Mouse (Mus musculus): ENCODE measurements around the gene Stub1.

Gene Stub1

GRCm38 (mm10) chr17:25837076-25837410, 3.8 kb upstream of the Stub1 start, which contains the start of gene Rhbdl1:
Gene Rhbdl1 (minus strand): TSS chr17:25837295.
- DNase-seq (ENCODE audit: low spot score in 2 of 2), result peak; percentile 42 to 45

DNA sequence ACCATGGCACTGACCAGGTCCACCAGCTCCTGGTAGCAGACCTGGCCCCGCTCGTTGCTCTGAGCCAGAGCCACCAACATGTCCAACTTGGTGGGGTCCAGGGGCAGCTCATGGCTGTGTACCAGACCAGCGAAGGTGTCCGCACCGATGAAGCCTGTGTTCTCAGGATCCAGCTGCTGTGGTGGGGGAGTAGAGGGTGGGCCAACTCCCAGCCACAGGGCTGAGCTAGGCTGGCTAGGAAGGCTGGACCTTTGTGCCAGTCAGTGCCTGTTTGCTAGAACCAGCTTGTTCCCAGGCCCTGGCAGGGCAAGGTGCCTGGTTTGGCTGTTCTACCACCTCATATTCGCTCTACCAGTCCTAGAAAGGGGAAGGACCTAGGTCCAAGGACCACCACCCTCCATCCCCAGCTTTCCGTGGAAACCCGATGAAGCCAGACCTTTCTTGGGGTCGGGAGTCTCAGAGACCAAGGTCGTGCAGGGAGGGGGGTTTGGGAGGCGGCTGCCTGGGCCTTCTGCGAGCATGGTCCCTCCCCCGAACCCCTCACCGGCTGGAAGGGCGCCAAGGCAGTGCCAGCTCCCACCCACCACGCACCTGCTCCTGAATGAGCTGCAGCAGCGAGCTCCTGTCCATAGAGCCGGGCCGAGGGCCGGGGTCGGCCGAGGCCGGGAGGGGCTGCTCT, 3.3 kb upstream of the Stub1 start:
- no peak for DNase-seq (ENCODE audit: low spot score in 2 of 2)

DNA sequence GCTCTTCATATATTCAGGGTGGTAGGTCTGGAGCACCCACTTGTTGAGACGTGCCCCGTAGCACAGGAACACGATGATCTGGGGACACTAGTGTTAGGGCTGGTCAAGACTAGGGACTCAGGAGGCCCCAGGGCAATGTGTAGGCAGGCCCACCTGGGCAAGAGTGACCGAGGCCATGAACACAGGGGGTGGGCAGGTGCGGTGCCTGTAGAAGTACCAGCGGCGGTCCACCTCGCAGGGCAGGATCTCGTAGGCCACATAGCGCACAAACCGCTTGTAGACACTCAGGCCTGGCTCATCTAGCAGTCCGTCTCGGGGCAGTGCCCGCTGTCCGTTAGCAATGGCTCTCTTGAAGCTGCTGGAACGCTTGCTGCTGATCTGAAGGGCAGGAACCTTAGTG, 2.6 kb upstream of the Stub1 start:
- no peak for DNase-seq (ENCODE audit: low spot score in 2 of 2)

- no peak for DNase-seq (ENCODE audit: low spot score in 2 of 2)
These were observed 2.1 kb upstream of the Stub1 start for GRCm38 (mm10) chr17:25835301-25835700.

GRCm38 (mm10) chr17:25834595-25835222, 1.5 kb upstream of the Stub1 start:
- DNase-seq (ENCODE audit: low spot score in 2 of 2), result no peak

- DNase-seq (ENCODE audit: low spot score in 2 of 2), result no peak
These were observed 874 bp upstream of the Stub1 start for GRCm38 (mm10) chr17:25833961-25834594.

- DNase-seq (ENCODE audit: low spot score in 2 of 2), result peak; percentile 98 to 99
These were observed 541 bp downstream of the Stub1 start for GRCm38 (mm10) chr17:25832436-25833290.

- DNase-seq (ENCODE audit: low spot score in 2 of 2), result no peak
These were observed 1.5 kb downstream of the Stub1 start for GRCm38 (mm10) chr17:25831451-25832281.

- no peak for DNase-seq (ENCODE audit: low spot score in 2 of 2)
These were observed 2.3 kb downstream of the Stub1 start for GRCm38 (mm10) chr17:25830806-25831431.

GRCm38 (mm10) chr17:25830200-25830753, 2.9 kb downstream of the Stub1 start:
- DNase-seq (ENCODE audit: low spot score in 2 of 2), result no peak

- DNase-seq (ENCODE audit: low spot score in 2 of 2), result no peak
These were observed 3.6 kb downstream of the Stub1 start for GRCm38 (mm10) chr17:25829558-25830017.

DNA sequence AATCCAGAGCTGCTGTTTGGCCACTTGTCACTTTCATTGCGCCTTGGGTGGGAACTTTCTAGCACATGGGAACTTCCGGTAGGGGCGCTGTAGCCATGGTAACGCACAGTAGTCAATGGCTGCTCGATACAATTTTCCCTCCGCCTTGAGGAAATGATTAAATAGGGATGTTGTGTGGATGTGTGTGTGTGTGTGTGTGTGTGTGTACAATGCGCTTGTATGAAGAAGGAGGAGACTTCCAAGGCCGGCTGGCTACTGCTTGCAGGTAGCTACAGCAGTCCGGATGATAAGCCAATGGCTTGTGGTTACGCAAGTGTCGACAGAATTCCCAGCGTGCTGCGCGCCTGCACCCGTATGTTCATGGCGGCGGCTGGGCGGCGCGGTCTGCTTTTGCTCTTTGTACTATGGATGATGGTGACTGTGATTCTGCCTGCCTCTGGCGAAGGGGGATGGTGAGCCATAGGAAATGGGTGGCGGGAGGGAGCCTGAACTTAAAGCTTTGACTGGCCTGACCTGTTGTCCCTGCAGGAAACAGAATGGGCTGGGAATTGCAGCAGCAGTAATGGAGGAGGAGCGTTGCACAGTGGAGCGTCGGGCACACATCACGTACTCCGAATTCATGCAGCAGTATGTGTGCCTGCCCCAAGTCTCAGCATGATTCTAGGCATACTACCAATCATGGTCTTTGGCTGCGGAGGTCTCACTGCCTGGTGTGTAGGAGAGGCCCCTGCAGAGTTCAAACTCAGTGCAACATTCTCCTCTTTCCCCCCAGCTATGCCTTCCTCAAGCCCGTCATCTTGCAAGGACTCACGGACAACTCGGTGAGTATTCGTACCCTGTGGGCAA, 4.3 kb downstream of the Stub1 start, which contains the start of gene Jmjd8:
TSS of gene Jmjd8 (plus strand) at position 156 of the 846 bp plus-strand sequence.
- peak; percentile 53 to 56 for DNase-seq (ENCODE audit: low spot score in 2 of 2)

DNA sequence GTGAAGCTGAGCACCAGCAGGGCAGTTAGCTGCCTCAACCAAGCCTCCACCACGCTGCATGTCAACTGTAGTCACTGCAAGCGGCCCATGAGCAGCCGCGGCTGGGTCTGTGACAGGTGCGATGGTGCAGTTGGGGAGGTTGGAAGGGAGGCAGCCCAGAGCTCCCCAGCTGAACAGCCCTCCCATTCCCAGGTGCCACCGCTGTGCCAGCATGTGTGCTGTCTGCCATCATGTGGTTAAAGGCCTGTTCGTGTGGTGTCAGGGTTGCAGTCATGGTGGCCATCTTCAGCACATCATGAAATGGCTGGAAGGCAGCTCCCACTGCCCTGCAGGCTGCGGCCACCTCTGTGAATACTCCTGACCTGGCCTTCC, 5.0 kb downstream of the Stub1 start:
- no peak for DNase-seq (ENCODE audit: low spot score in 2 of 2)

DNA sequence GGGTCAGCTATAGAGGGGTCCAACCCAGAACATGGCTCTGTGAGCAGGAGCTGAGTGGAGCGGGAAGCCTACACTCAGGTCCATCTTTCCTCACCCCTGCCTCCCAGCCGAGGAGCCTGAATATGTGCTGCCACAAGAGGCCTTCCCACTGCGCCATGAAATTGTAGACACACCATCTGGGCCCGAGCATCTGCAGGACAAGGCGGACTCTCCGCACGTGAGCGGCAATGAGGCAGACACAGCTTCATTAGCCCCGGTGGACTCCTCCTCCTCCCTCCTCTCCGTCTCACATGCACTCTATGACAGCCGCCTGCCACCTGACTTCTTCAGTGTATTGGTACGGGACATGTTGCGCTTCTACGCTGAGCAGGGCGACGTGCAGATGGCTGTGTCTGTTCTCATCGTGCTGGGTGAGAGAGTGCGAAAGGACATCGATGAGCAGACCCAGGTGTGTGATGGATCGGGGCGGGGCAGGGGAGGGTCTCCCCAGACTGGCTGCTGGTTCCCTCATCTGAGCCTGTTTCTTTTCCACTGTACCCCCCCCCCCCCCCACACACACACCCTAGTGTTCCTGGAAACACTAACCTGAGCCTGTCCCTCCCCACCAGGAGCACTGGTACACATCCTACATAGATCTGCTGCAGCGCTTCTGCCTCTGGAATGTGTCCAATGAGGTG, 5.5 kb downstream of the Stub1 start:
- no peak for DNase-seq (ENCODE audit: low spot score in 2 of 2)

DNA sequence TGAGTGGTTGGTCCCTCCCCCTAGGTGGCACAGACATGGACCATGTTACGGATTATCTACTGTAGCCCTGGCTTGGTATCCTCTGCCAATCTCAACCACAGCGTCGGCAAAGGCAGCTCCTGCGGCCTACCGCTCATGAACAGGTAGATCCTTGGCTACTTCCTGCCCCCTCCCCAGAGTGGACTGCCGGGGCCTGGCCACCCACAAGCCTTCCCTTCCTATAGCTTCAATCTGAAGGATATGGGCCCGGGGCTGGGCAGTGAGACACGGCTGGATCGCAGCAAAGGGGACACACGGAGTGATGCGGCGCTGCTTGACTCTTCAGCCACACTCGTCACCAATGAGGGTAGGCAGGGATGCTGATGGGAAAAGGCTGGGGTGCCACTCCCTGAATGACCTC, 6.2 kb downstream of the Stub1 start:
- DNase-seq (ENCODE audit: low spot score in 2 of 2), result no peak

GRCm38 (mm10) chr17:25825984-25826570, 7.1 kb downstream of the Stub1 start:
- no peak for DNase-seq (ENCODE audit: low spot score in 2 of 2)

DNA sequence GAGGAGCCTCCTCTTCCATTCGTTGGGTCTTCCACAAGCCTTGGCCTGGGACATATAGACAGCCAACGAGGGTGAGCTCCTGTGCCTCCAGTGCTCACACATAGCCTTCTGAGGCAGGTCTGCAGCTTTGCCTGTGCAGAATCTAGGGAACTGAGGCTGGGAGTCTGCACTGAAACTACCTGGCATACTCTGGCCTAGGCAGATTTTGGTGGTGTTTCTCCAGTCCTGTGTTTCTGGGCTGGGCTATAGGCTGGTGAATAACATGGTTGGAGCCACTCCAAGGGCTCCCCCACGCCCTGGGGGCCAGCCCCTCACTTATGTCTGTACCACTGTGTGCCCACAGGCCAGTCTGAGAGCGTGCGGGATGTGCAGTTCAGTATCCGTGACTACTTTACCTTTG, 7.9 kb downstream of the Stub1 start:
- DNase-seq (ENCODE audit: low spot score in 2 of 2), result no peak

GRCm38 (mm10) chr17:25824362-25825142, 8.7 kb downstream of the Stub1 start:
- no peak for DNase-seq (ENCODE audit: low spot score in 2 of 2)
